Mouse (Mus musculus): ENCODE measurements around the gene Pmpcb.
"Not testable (repeated sequence)": the region's sequence is repeated elsewhere in the genome, so short reads cannot be mapped to it uniquely, and the experiment has no call there.

Pmpcb gene

GRCm38 (mm10) chr5:21736956-21737585, at the start of gene Pmpcb:
Gene Pmpcb (plus strand): TSS chr5:21737141.
- DNase-seq (ENCODE audit: extremely low spot score, low read depth, low spot score) = peak; percentile 69

GRCm38 (mm10) chr5:21692230-21692629, 44.7 kb upstream of the Pmpcb start:
- DNase-seq (ENCODE audit: extremely low spot score, low read depth, low spot score) = no peak

- DNase-seq (ENCODE audit: extremely low spot score, low read depth, low spot score) = no peak
These were observed 43.5 kb upstream of the Pmpcb start for GRCm38 (mm10) chr5:21693372-21693870.

- DNase-seq (ENCODE audit: extremely low spot score, low read depth, low spot score) = no peak
These were observed 42.0 kb upstream of the Pmpcb start for GRCm38 (mm10) chr5:21694854-21695490.

GRCm38 (mm10) chr5:21699555-21699954, 37.4 kb upstream of the Pmpcb start:
- DNase-seq (ENCODE audit: extremely low spot score, low read depth, low spot score) = not testable (repeated sequence)

GRCm38 (mm10) chr5:21700272-21700821, 36.6 kb upstream of the Pmpcb start:
- no peak for DNase-seq (ENCODE audit: extremely low spot score, low read depth, low spot score)

- DNase-seq (ENCODE audit: extremely low spot score, low read depth, low spot score) = peak; percentile 35
These were observed 36.0 kb upstream of the Pmpcb start for GRCm38 (mm10) chr5:21700934-21701333.

GRCm38 (mm10) chr5:21701351-21702008, 35.5 kb upstream of the Pmpcb start, which contains the start of gene Napepld:
Gene Napepld (minus strand): TSS chr5:21701396.
- DNase-seq (ENCODE audit: extremely low spot score, low read depth, low spot score) = peak; percentile 85

- no peak for DNase-seq (ENCODE audit: extremely low spot score, low read depth, low spot score)
These were observed 35.0 kb upstream of the Pmpcb start for GRCm38 (mm10) chr5:21702009-21702364.

GRCm38 (mm10) chr5:21702873-21703475, 34.0 kb upstream of the Pmpcb start:
- no peak for DNase-seq (ENCODE audit: extremely low spot score, low read depth, low spot score)

GRCm38 (mm10) chr5:21703708-21704107, 33.2 kb upstream of the Pmpcb start:
- no peak for DNase-seq (ENCODE audit: extremely low spot score, low read depth, low spot score)

- DNase-seq (ENCODE audit: extremely low spot score, low read depth, low spot score) = no peak
These were observed 30.4 kb upstream of the Pmpcb start for GRCm38 (mm10) chr5:21706546-21706945.

GRCm38 (mm10) chr5:21708011-21708410, 28.9 kb upstream of the Pmpcb start:
- not testable (repeated sequence) for DNase-seq (ENCODE audit: extremely low spot score, low read depth, low spot score)

- no peak for DNase-seq (ENCODE audit: extremely low spot score, low read depth, low spot score)
These were observed 24.7 kb upstream of the Pmpcb start for GRCm38 (mm10) chr5:21712127-21712715.

GRCm38 (mm10) chr5:21714447-21714846, 22.5 kb upstream of the Pmpcb start:
- DNase-seq (ENCODE audit: extremely low spot score, low read depth, low spot score) = no peak

- DNase-seq (ENCODE audit: extremely low spot score, low read depth, low spot score) = no peak
These were observed 19.7 kb upstream of the Pmpcb start for GRCm38 (mm10) chr5:21717165-21717715.

GRCm38 (mm10) chr5:21718546-21718945, 18.4 kb upstream of the Pmpcb start:
- DNase-seq (ENCODE audit: extremely low spot score, low read depth, low spot score) = no peak

- no peak for DNase-seq (ENCODE audit: extremely low spot score, low read depth, low spot score)
These were observed 17.7 kb upstream of the Pmpcb start for GRCm38 (mm10) chr5:21719209-21719608.

GRCm38 (mm10) chr5:21724427-21724826, 12.5 kb upstream of the Pmpcb start:
- no peak for DNase-seq (ENCODE audit: extremely low spot score, low read depth, low spot score)

- DNase-seq (ENCODE audit: extremely low spot score, low read depth, low spot score) = no peak
These were observed 12.1 kb upstream of the Pmpcb start for GRCm38 (mm10) chr5:21724872-21725271.

- no peak for DNase-seq (ENCODE audit: extremely low spot score, low read depth, low spot score)
These were observed 7.8 kb upstream of the Pmpcb start for GRCm38 (mm10) chr5:21729107-21729506.

Data from hindlimb bud, embryonic 11.5 days (tissue).